Comparison of ENCODE assay signal across 9 mouse cellular contexts in the genomic region with DNA sequence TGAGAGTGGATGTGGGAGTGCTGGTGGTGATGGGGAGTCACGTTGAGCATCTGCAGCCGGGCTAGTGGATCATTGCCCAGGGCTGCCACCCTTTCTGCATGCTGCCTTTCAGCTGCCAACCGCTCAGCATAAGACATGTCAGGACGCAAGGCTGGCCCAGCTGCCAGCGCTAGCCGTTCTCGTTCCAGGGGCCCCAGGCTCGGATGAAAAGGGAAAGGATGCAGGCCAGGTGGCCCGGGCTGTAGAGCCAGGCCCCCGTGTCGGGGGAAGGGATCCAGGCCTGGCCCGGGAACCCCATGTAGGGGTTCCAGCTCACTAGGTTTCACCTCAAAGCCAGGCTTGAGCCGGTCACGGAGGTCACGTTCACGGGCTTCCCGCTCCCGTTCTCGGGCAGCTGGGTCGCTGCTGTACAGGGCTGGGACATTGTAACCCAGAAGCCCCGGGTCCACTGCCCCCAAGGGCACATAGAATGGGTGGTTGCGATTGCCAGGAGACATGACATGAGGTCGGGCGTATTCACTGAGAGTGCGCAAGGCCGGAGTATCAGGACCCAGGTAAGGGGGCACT. TPM values are rescaled to one million over a fixed set of nuclear protein-coding genes. Genes with fewer than 3 reads are reported as not detected.
DNase-seq lines count a peak whose midpoint lies in the region; ATAC-seq lines count a peak whose summit lies in the region.
"Had no signal": no experiment of that assay in that cellular context is flagged by ENCODE, and none has a peak within 500 bp of the region (broad histone marks: within the 10 kb centered on the region; RNA-seq: fewer than 3 reads in every experiment).

No protein-coding gene starts in this region.

- H3K36me3 ChIP-seq in kidney, embryonic 14.5 days (ENCODE audit: control insufficient read depth, insufficient read depth, low read length) = peaks cover 60% of the 10 kb centered on the region
- H3K36me3 ChIP-seq in forebrain, embryonic 14.5 days (ENCODE audit: control insufficient read depth, insufficient read depth, low read length) = peaks cover 64% of the 10 kb centered on the region
- peaks cover 2% of the 10 kb centered on the region; the same call in 1 of the 2 replicates for H3K36me3 ChIP-seq in liver, embryonic 11.5 days (ENCODE audit: control insufficient read depth, insufficient read depth, low read length)

- H3K4me1 ChIP-seq in kidney, embryonic 14.5 days (ENCODE audit: control insufficient read depth, insufficient read depth, low read length) = peaks cover 22% of the 10 kb centered on the region
- H3K4me1 ChIP-seq in forebrain, embryonic 14.5 days (ENCODE audit: control insufficient read depth, insufficient read depth, low read length) = peaks cover 19% of the 10 kb centered on the region
- H3K4me1 ChIP-seq in liver, embryonic 11.5 days (replicated peaks; ENCODE audit: control insufficient read depth, insufficient read depth, low read length) = peaks cover 17% of the 10 kb centered on the region

- H3K9me3 ChIP-seq in kidney, embryonic 14.5 days (ENCODE audit: control insufficient read depth, low read length) = no peaks in the 10 kb centered on the region
- no peaks in the 10 kb centered on the region for H3K9me3 ChIP-seq in forebrain, embryonic 14.5 days (replicated peaks; ENCODE audit: control insufficient read depth, low read length)
- no peaks in the 10 kb centered on the region for H3K9me3 ChIP-seq in liver, embryonic 11.5 days (ENCODE audit: control insufficient read depth, low read length)

- no peak; the same call in 1 of the 2 replicates for ATAC-seq in kidney, embryonic 14.5 days (ENCODE audit: low FRiP score, low TSS enrichment)
- ATAC-seq in forebrain, embryonic 14.5 days = no peak
- ATAC-seq in liver, embryonic 11.5 days (replicated peaks; ENCODE audit: low FRiP score) = no peak

- peak overlapping the region; percentile 96 for H3K4me2 ChIP-seq in kidney, embryonic 14.5 days (replicated peaks; ENCODE audit: low read depth, low read length)
- peak overlapping the region; percentile 96 for H3K4me2 ChIP-seq in forebrain, embryonic 14.5 days (ENCODE audit: low read length)
- peak overlapping the region; percentile 86 for H3K4me2 ChIP-seq in liver, embryonic 11.5 days

- WGBS in kidney, embryonic 14.5 days = 54% methylated on average over 26 of the region's 26 CpGs
- WGBS in forebrain, embryonic 14.5 days = 70% methylated on average over 26 of the region's 26 CpGs
- WGBS in liver, embryonic 11.5 days = 71% methylated on average over 26 of the region's 26 CpGs

- no peaks in the 10 kb centered on the region for H3K27me3 ChIP-seq in kidney, embryonic 14.5 days (ENCODE audit: control insufficient read depth, insufficient read depth, low read length)
- H3K27me3 ChIP-seq in forebrain, embryonic 14.5 days (replicated peaks; ENCODE audit: control insufficient read depth, insufficient read depth, low read length) = no peaks in the 10 kb centered on the region
- H3K27me3 ChIP-seq in liver, embryonic 11.5 days (replicated peaks; ENCODE audit: control insufficient read depth, insufficient read depth, low read length) = no peaks in the 10 kb centered on the region

- H3K9ac ChIP-seq in kidney, embryonic 14.5 days (ENCODE audit: low read depth, low read length) = peak overlapping the region; percentile 46; the same call in 1 of the 2 replicates
- H3K9ac ChIP-seq in forebrain, embryonic 14.5 days (ENCODE audit: low read length) = peak overlapping the region; percentile 86
- H3K9ac ChIP-seq in liver, embryonic 11.5 days (ENCODE audit: low read depth, low read length) = peak overlapping the region; percentile 65; the same call in 1 of the 2 replicates

- peak overlapping the region; percentile 49; the same call in 1 of the 2 replicates for H3K27ac ChIP-seq in kidney, embryonic 14.5 days (ENCODE audit: low read depth, low read length)
- H3K27ac ChIP-seq in forebrain, embryonic 14.5 days (ENCODE audit: low read depth, low read length) = peak overlapping the region; percentile 89
- peak overlapping the region; percentile 72 for H3K27ac ChIP-seq in liver, embryonic 11.5 days (ENCODE audit: low read depth, low read length)

- H3K4me3 ChIP-seq in kidney, embryonic 14.5 days (ENCODE audit: low read length) = peak overlapping the region; percentile 47
- H3K4me3 ChIP-seq in forebrain, embryonic 14.5 days (ENCODE audit: low read depth, low read length) = peak overlapping the region; percentile 47; the same call in 1 of the 2 replicates
- peak overlapping the region; percentile 60 for H3K4me3 ChIP-seq in liver, embryonic 11.5 days (ENCODE audit: low read depth, low read length)

- DNase-seq in kidney, postnatal 14 days = no peak
- DNase-seq in brain, adult 2 months (ENCODE audit: low read depth, low spot score) = peak; percentile 65
- no peak for DNase-seq in forebrain, embryonic 14.5 days (ENCODE audit: low spot score)
- DNase-seq in liver, embryonic 11.5 days (ENCODE audit: low spot score) = no peak
- peak; percentile 33 for DNase-seq in testis, postnatal 14 days (ENCODE audit: low spot score)
- no peak for DNase-seq in layer of hippocampus, postnatal 36 days
- no peak for DNase-seq in spleen, adult 18-20 months

RNA-seq across cellular contexts. Expression of a gene that starts 3.7 kb away (rescaled TPM):
- 564 and 762 TPM in 2 replicates for polyA plus RNA-seq in kidney, embryonic 14.5 days (2014; fragmentation: Nextera tagmentation; extraction: Ambion mirVana)
- 722 and 848 TPM in 2 replicates for polyA plus RNA-seq in forebrain, embryonic 14.5 days (2014; fragmentation: Nextera tagmentation; extraction: Ambion mirVana)
- polyA plus RNA-seq in liver, embryonic 11.5 days (2014; fragmentation: Nextera tagmentation; extraction: Ambion mirVana) = 147 and 167 TPM in 2 replicates
- 100 to 1,000 TPM; 337 to 366 TPM for total RNA-seq in layer of hippocampus, postnatal 36 days (2021)

RNA-seq across cellular contexts. Expression of a gene that starts 6.3 kb away (rescaled TPM):
- polyA plus RNA-seq in kidney, embryonic 14.5 days (2014; fragmentation: Nextera tagmentation; extraction: Ambion mirVana) = 10.0 and 12.9 TPM in 2 replicates
- 4.7 TPM in 2 replicates for polyA plus RNA-seq in forebrain, embryonic 14.5 days (2014; fragmentation: Nextera tagmentation; extraction: Ambion mirVana)
- polyA plus RNA-seq in liver, embryonic 11.5 days (2014; fragmentation: Nextera tagmentation; extraction: Ambion mirVana) = 49.5 and 50.3 TPM in 2 replicates
- total RNA-seq in layer of hippocampus, postnatal 36 days (2021) = 1 to 10 TPM; 2.9 to 3.0 TPM

RNA-seq across cellular contexts. Expression of a gene that starts 11.0 kb away (rescaled TPM):
- polyA plus RNA-seq in kidney, embryonic 14.5 days (2014; fragmentation: Nextera tagmentation; extraction: Ambion mirVana) = not detected in 2 replicates
- not detected in 2 replicates for polyA plus RNA-seq in forebrain, embryonic 14.5 days (2014; fragmentation: Nextera tagmentation; extraction: Ambion mirVana)
- 0.15 TPM in 1 of 2 replicates, not detected in the other for polyA plus RNA-seq in liver, embryonic 11.5 days (2014; fragmentation: Nextera tagmentation; extraction: Ambion mirVana)
- total RNA-seq in layer of hippocampus, postnatal 36 days (2021) = not detected
- polyA plus RNA-seq: large intestine, adult 2 months had no signal

RNA-seq across cellular contexts. Expression of a gene that starts 11.5 kb away (rescaled TPM):
- polyA plus RNA-seq in kidney, embryonic 14.5 days (2014; fragmentation: Nextera tagmentation; extraction: Ambion mirVana) = 17.5 and 17.7 TPM in 2 replicates
- 12.2 and 16.6 TPM in 2 replicates for polyA plus RNA-seq in forebrain, embryonic 14.5 days (2014; fragmentation: Nextera tagmentation; extraction: Ambion mirVana)
- polyA plus RNA-seq in liver, embryonic 11.5 days (2014; fragmentation: Nextera tagmentation; extraction: Ambion mirVana) = 4.4 and 5.5 TPM in 2 replicates
- 100 to 1,000 TPM; 139 to 170 TPM for total RNA-seq in layer of hippocampus, postnatal 36 days (2021)

RNA-seq across cellular contexts. Expression of a gene that starts 24.6 kb away (rescaled TPM):
- polyA plus RNA-seq in kidney, embryonic 14.5 days (2014; fragmentation: Nextera tagmentation; extraction: Ambion mirVana) = 8.8 and 10.8 TPM in 2 replicates
- 34.6 and 49.5 TPM in 2 replicates for polyA plus RNA-seq in forebrain, embryonic 14.5 days (2014; fragmentation: Nextera tagmentation; extraction: Ambion mirVana)
- 2.1 and 2.6 TPM in 2 replicates for polyA plus RNA-seq in liver, embryonic 11.5 days (2014; fragmentation: Nextera tagmentation; extraction: Ambion mirVana)
- 1,000 to 10,000 TPM in 1 of 2 experiments, 100 to 1,000 TPM in 1; 956 to 1,045 TPM for total RNA-seq in layer of hippocampus, postnatal 36 days (2021)

Comparison
In these comparisons a context has a peak if more than half of its experiments do, and no peak if none do; other contexts are left out.
1. DNase-seq: peak in brain, adult 2 months (single experiment) and testis, postnatal 14 days (single experiment); none in kidney, postnatal 14 days (single experiment), forebrain, embryonic 14.5 days (single experiment), liver, embryonic 11.5 days (single experiment), layer of hippocampus, postnatal 36 days (0 of 2) and spleen, adult 18-20 months (0 of 2).
2. Peak in every context shown above with its lines, with median percentiles within 50 percentile points of each other: H3K27ac ChIP-seq, H3K4me2 ChIP-seq, H3K4me3 ChIP-seq and H3K9ac ChIP-seq.